Mouse (Mus musculus): Measurements from ENCODE around the gene Gm28048. TPM values are rescaled to one million over a fixed set of nuclear protein-coding genes. Genes with fewer than 3 reads are reported as not detected.

Gene Gm28048
- total and polyA plus RNA-seq, 2 experiments, result 13.0 TPM; not detected in 1

DNA sequence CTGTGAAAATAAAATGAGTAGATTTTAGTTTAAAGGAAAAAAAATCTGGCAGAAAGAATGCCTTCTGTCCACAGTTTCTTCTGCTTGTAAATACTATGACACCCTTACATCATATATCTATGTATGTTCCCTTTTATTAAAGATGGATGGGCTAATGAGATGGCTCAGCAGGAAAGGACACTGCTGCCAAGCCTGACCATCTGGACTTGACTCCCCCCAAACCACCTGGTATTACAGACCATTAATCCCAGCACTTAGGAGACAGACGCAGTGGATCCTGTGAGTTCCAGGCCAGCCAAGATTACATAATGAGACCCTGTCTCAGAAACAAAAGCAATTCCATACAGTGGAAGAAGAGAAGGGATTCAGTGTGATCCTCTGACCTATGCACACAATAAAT, 3.2 kb downstream of the Gm28048 start:
- peaks cover 19% of the 10 kb centered on the region for H3K4me1 ChIP-seq (ENCODE audit: control insufficient read depth, insufficient read depth, low read length)
- H3K79me2 ChIP-seq (ENCODE audit: control insufficient read depth, insufficient read depth, low read length), result peaks cover 23% of the 10 kb centered on the region; the same call in 1 of the 2 replicates
- WGBS, result 58% methylated on average over 1 of the region's 1 CpGs
- TF ChIP-seq CTCF (IDR thresholded peaks at IDR 0.05; ENCODE audit: low read depth, low read length), result no peak
- TF ChIP-seq POLR2A (IDR thresholded peaks at IDR 0.05; ENCODE audit: extremely low read depth, insufficient read depth, low read length), result no peak
- no peaks in the 10 kb centered on the region for H3K27me3 ChIP-seq (ENCODE audit: control insufficient read depth, insufficient read depth, low read length)
- no peak overlapping the region for H3K27ac ChIP-seq (replicated peaks; ENCODE audit: insufficient read depth, low read depth, low read length)
- peaks cover 15% of the 10 kb centered on the region for H3K36me3 ChIP-seq (ENCODE audit: control insufficient read depth, insufficient read depth, low read length)
- no peak for DNase-seq (ENCODE audit: extremely low read depth, low read depth, low spot score)
- H3K9ac ChIP-seq (ENCODE audit: low read depth, low read length), result no peak overlapping the region
- no peak overlapping the region for H3K4me3 ChIP-seq (ENCODE audit: insufficient read depth, low read depth, low read length)

DNA sequence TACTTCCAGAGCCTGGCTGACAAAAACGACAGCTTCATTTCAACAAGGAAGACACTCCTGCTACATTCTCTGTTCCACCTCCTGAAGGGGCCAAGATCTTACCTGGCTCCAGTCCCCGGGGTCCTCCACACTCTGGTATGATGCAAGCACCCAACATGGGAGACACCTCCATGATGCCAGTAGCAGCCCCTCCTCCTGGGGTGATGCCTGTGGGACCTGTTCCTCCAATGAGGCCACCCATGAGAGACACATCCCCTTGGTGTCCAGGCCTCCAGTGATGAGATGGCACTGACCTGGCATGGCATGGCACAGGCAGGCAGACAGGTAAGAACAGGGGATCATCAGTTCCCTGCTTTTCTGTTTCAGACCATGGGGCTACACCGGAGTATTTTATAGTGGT, 3.7 kb downstream of the Gm28048 start:
- H3K79me2 ChIP-seq (ENCODE audit: control insufficient read depth, insufficient read depth, low read length), result peaks cover 25% of the 10 kb centered on the region; the same call in 1 of the 2 replicates
- 78% methylated on average over 3 of the region's 3 CpGs for whole genome bisulfite sequencing
- no peak overlapping the region for H3K4me3 ChIP-seq (ENCODE audit: insufficient read depth, low read depth, low read length)
- no peaks in the 10 kb centered on the region for H3K27me3 ChIP-seq (ENCODE audit: control insufficient read depth, insufficient read depth, low read length)
- H3K4me1 ChIP-seq (ENCODE audit: control insufficient read depth, insufficient read depth, low read length), result peaks cover 19% of the 10 kb centered on the region
- H3K36me3 ChIP-seq (ENCODE audit: control insufficient read depth, insufficient read depth, low read length), result peaks cover 15% of the 10 kb centered on the region
- DNase-seq (ENCODE audit: extremely low read depth, low read depth, low spot score), result no peak
- no peak overlapping the region for H3K27ac ChIP-seq (replicated peaks; ENCODE audit: insufficient read depth, low read depth, low read length)
- no peak overlapping the region for H3K9ac ChIP-seq (ENCODE audit: low read depth, low read length)
- TF ChIP-seq CTCF (IDR thresholded peaks at IDR 0.05; ENCODE audit: low read depth, low read length) (no peak), POLR2A (IDR thresholded peaks at IDR 0.05; ENCODE audit: extremely low read depth, insufficient read depth, low read length) (no peak)

DNA sequence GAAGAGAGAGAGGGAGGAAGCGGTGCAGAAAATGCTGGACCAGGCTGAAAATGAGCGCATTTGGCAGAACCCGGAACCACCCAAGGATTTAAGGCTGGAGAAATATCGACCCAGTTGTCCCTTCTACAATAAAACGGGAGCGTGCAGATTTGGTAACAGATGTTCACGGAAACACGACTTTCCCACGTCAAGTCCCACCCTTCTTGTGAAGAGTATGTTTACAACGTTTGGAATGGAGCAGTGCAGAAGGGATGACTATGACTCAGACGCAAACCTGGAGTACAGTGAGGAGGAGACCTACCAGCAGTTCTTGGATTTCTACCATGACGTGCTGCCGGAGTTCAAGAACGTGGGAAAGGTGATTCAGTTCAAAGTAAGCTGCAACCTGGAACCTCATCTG, 8.3 kb downstream of the Gm28048 start:
- Histone ChIP-seq H3K27me3 (ENCODE audit: control insufficient read depth, insufficient read depth, low read length) (no peaks in the 10 kb centered on the region), H3K4me1 (ENCODE audit: control insufficient read depth, insufficient read depth, low read length) (peaks cover 8% of the 10 kb centered on the region; the same call in 1 of the 2 replicates), H3K27ac (replicated peaks; ENCODE audit: insufficient read depth, low read depth, low read length) (peak overlapping the region; percentile 45), H3K9ac (ENCODE audit: low read depth, low read length) (peak overlapping the region; percentile 64), H3K36me3 (ENCODE audit: control insufficient read depth, insufficient read depth, low read length) (peaks cover 15% of the 10 kb centered on the region), H3K4me3 (ENCODE audit: insufficient read depth, low read depth, low read length) (peak overlapping the region; percentile 61), H3K79me2 (ENCODE audit: control insufficient read depth, insufficient read depth, low read length) (peaks cover 28% of the 10 kb centered on the region; the same call in 1 of the 2 replicates)
- TF ChIP-seq CTCF (IDR thresholded peaks at IDR 0.05; ENCODE audit: low read depth, low read length) (no peak), POLR2A (IDR thresholded peaks at IDR 0.05; ENCODE audit: extremely low read depth, insufficient read depth, low read length) (no peak)
- WGBS, result 53% methylated on average over 14 of the region's 14 CpGs
- DNase-seq (ENCODE audit: extremely low read depth, low read depth, low spot score), result peak; percentile 48

DNA sequence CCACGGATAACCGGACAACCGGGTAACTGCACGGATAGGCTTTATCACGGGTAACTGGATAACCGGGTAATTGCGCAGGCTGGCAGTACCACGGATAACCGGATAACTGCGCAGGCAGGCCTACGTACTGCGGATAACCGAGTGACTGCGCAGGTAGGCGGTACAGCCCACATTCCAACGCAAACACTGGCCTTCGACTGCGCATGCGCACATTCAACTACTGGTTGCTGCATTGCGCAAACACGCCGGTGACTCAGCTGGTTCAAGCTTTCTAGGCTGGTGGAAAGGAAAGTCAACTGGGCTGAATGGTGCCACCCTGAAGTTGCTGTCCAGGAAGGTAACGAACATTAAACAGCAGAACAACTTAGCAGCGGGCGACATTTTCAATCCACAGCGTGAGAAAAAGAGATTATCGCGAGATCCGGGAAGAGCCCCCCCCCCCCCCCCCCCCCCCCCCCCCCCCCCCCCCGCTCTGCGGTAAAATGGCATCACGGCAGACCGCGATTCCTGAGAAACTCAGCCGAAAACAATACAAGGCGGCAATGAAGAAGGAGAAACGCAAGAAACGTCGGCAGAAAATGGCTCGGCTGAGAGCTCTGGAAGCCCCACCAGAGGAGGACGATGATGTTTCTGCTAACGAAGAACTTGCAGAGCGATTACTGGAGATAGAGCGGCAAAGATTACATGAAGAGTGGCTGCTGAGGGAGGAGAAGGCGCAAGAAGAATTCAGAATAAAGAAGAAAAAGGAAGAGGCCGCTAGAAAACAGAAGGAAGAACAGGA, 9.0 kb downstream of the Gm28048 start:
- peak; percentile 83 for DNase-seq (ENCODE audit: extremely low read depth, low read depth, low spot score)
- TF ChIP-seq CTCF (IDR thresholded peaks at IDR 0.05; ENCODE audit: low read depth, low read length) (no peak), POLR2A (IDR thresholded peaks at IDR 0.05; ENCODE audit: extremely low read depth, insufficient read depth, low read length) (peak; percentile 51; the same call in 1 of the 2 replicates)
- Histone ChIP-seq H3K27me3 (ENCODE audit: control insufficient read depth, insufficient read depth, low read length) (no peaks in the 10 kb centered on the region), H3K4me3 (ENCODE audit: insufficient read depth, low read depth, low read length) (peak overlapping the region; percentile 96), H3K36me3 (ENCODE audit: control insufficient read depth, insufficient read depth, low read length) (peaks cover 15% of the 10 kb centered on the region), H3K4me1 (ENCODE audit: control insufficient read depth, insufficient read depth, low read length) (peaks cover 8% of the 10 kb centered on the region; the same call in 1 of the 2 replicates), H3K27ac (replicated peaks; ENCODE audit: insufficient read depth, low read depth, low read length) (peak overlapping the region; percentile 69), H3K9ac (ENCODE audit: low read depth, low read length) (peak overlapping the region; percentile 88), H3K79me2 (ENCODE audit: control insufficient read depth, insufficient read depth, low read length) (peaks cover 27% of the 10 kb centered on the region; the same call in 1 of the 2 replicates)
- WGBS, result 47% methylated on average over 45 of the region's 46 CpGs

GRCm38 (mm10) chr11:22971835-22972709, 9.8 kb downstream of the Gm28048 start, which contains the start of gene Zrsr1:
Zrsr1 (plus strand) TSS chr11:22972005.
- Histone ChIP-seq H3K4me3 (ENCODE audit: insufficient read depth, low read depth, low read length) (peak within 1 kb of the TSS; percentile 96), H3K36me3 (ENCODE audit: control insufficient read depth, insufficient read depth, low read length) (peaks cover 12% of the 10 kb centered on the region), H3K4me1 (ENCODE audit: control insufficient read depth, insufficient read depth, low read length) (peaks cover 8% of the 10 kb centered on the region; the same call in 1 of the 2 replicates), H3K27me3 (ENCODE audit: control insufficient read depth, insufficient read depth, low read length) (no peaks in the 10 kb centered on the region), H3K27ac (replicated peaks; ENCODE audit: insufficient read depth, low read depth, low read length) (peak within 1 kb of the TSS; percentile 69), H3K79me2 (ENCODE audit: control insufficient read depth, insufficient read depth, low read length) (peaks cover 27% of the 10 kb centered on the region; the same call in 1 of the 2 replicates), H3K9ac (ENCODE audit: low read depth, low read length) (peak within 1 kb of the TSS; percentile 88)
- peak; percentile 72; the same call in 1 of the 2 replicates for TF ChIP-seq POLR2A (IDR thresholded peaks at IDR 0.05; ENCODE audit: extremely low read depth, insufficient read depth, low read length)
- TF ChIP-seq CTCF (IDR thresholded peaks at IDR 0.05; ENCODE audit: low read depth, low read length), result no peak
- WGBS, result 49% methylated on average over 56 of the region's 56 CpGs
- peak; percentile 86 for DNase-seq (ENCODE audit: extremely low read depth, low read depth, low spot score)
